Mouse (Mus musculus) megakaryocyte progenitor cell, adult 5-6 weeks (primary cell): ENCODE data around the gene Wdr64. TPM values are rescaled to one million over a fixed set of nuclear protein-coding genes. Genes with fewer than 3 reads are reported as not detected.

ENCODE experiments used
- ATAC-seq: replicated peaks from 2 replicates; pipeline ENCODE4 v1.8.0; 2016; ENCODE audit warnings: mild to moderate bottlenecking, moderate TSS enrichment, inconsistent platforms; ENCODE audit not compliant: poor library complexity
- total RNA-seq, 2 experiments: library from RNA; stranded (forward) in 1 of 2; stranded (reverse) in 1 of 2; fragments of 157-497, 149-512 nt in 1 of 2; fragments of 200-1000 nt in 1 of 2; gene quantifications; 2 replicates each; pipeline versions ENCODE4 v1.2.3 to v1.2.4; 2015 to 2017

Wdr64 gene
- total RNA-seq, 2 experiments from 2014 or later: not detected

DNA sequence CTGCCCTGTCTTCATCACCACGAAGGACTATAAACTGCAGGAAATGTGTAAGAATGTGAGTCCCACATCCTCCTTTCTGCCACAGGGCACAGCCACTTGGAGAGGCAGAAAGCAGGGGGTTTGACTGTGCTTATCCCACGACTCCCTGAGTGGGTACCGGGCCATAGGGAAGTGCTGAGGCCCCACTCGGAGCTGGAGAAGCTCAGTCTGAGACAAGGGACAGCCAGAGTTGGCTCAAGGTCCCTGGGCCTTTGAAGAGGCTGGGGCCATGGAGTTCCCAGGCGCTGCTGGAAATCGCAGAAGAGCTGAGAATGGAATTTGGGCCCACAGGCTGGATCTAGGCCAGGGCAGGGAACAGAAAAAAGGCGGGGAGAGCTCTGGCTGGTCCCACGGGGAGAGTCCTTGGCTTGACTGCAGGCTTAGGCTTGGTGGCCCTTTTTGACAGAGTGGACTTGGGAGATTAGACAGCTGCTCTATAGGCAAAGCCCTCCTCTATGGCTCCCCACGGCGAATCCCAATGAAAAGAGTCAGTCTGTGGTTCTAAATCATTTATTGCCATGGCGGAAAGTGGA lies 14.0 kb downstream of the Wdr64 start:
- no peak for ATAC-seq

- ATAC-seq: no peak
Measured at GRCm38 (mm10) chr1:175716832-175717231, 18.4 kb downstream of the Wdr64 start.

DNA sequence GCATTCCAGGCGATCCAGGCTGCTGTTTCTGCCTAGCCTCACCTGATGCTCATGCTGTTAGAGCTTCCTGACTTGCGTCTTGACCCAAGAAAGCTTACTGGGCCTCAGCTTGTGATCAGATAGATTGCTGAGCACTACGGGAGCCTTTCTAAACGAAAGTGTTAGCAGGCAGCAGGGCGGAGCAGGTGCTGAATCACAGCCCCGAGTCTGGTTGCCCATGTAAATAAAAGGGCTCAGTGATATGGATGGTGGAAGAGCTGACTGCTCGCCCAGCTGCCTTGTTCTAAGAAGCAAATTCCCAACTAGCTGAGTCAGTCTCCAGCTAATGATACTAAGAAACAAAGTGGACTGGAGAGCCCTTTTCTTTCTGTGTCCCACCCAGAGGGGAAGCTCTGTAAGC lies 27.4 kb downstream of the Wdr64 start:
- ATAC-seq: no peak

DNA sequence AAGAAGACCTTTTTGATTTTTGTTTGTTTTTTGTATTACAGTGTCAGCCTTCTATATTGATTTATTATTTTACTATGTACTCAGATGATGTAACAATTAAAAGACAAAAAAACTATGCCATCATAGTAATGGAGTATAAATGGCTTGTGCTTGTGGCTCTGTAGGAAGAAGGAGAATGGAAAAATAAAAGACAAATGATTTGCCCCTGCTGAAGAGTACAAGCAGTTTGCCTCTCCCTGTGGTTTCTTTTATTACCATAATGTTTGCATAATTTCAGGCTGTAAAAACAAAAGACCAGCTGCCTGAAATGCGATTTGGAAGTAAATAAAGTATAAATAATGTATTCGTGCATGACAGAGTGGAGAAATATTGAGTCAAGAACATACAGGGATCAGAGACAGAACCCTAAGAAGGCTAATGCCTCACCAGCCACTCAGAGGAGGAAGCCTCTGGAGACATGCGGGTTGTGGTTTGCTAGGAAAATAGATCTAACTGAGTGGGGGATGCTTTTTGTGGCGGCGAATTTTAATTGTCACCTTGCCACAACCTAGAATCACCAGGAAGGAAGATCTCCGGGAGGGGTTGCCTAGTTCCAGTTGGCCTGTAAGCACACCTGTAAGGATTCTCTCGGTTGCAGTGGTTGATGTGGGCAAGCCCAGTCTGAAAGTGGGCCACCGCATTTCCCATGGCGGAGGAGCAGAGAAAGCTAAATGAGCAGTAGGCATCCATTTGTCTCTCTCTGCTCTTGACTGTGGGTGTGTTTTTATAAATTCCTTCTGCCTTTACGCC lies 56.4 kb downstream of the Wdr64 start:
- no peak for ATAC-seq

- no peak for ATAC-seq
Measured at GRCm38 (mm10) chr1:175794668-175795067, 96.3 kb downstream of the Wdr64 start.

- ATAC-seq: no peak
Measured at GRCm38 (mm10) chr1:175808356-175808755, 110.0 kb downstream of the Wdr64 start.

- ATAC-seq: no peak
Measured at GRCm38 (mm10) chr1:175811625-175812024, 113.2 kb downstream of the Wdr64 start.

DNA sequence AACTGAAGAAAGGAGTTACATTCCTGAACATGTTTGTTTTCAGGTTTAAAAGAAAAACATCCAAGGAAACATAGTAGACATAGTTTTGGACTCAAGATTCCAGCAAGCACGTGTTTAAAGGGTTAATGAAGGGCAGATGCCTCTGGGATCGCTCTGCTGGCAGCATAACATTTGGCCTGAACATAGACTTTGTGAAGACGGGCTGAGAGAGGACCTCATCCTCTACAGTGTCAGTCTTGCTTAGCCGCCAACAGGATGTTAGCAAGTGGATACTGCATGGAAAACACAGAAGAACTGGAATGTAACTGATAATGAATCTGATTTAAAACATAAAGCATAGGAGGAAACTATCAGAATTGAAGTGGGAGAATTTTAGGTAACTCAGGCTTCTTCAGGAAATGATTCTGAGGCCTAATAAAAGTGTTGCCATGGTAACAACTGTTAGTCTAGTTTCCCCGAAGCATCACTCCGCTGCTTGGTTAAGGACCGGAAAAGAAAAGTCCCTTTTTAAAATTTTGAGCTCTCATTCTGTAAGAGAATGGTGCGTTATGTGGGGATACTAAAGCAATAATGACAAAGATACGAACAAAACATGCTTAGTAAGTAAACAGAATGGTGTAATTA lies 125.5 kb downstream of the Wdr64 start:
- no peak for ATAC-seq

DNA sequence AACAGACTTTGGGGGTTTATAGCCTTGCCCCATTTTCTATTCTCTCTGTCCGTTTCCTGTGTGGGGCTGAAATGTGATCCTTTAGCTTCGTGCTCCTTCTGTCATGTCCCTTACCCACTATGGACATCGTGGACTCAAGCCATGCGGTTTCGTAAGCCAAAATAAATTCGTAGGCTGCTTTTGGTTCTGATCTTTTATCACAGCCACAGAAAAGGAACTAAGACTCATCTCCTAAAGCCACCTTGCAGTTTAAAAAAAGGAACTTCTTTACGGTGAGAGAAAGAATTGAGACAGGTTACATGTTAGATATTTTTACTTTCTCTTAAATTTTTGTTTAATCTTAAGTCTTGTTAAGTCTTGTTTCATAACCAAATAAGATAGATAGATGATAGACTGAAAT lies 130.1 kb downstream of the Wdr64 start:
- ATAC-seq: no peak

- ATAC-seq: no peak
Measured at GRCm38 (mm10) chr1:175829220-175829619, 130.8 kb downstream of the Wdr64 start.

GRCm38 (mm10) chr1:175855515-175855914 lies 157.1 kb downstream of the Wdr64 start:
- no peak for ATAC-seq

Other genes starting within 250 kb of the Wdr64 start
- gene Rgs7, start 206.1 kb upstream of the Wdr64 start, total RNA-seq (2015): not detected in 2 replicates
- not detected in 2 replicates for gene Rgs7, start 206.1 kb upstream of the Wdr64 start, total RNA-seq (2017)
- gene Kmo, start 78.2 kb upstream of the Wdr64 start, total RNA-seq (2015): 3.0 and 3.4 TPM in 2 replicates
- 6.4 and 7.1 TPM in 2 replicates for gene Kmo, start 78.2 kb upstream of the Wdr64 start, total RNA-seq (2017)
- gene Fh1, start 73.0 kb upstream of the Wdr64 start, total RNA-seq (2015): 162 and 179 TPM in 2 replicates
- 104 and 121 TPM in 2 replicates for gene Fh1, start 73.0 kb upstream of the Wdr64 start, total RNA-seq (2017)
- gene Opn3, start 5.8 kb upstream of the Wdr64 start, total RNA-seq (2015): 0.25 and 0.88 TPM in 2 replicates
- gene Opn3, start 5.8 kb upstream of the Wdr64 start, total RNA-seq (2017): 0.30 and 0.37 TPM in 2 replicates
- gene Chml, start 5.7 kb upstream of the Wdr64 start, total RNA-seq (2015): 9.6 and 11.8 TPM in 2 replicates
- 16.4 and 17.1 TPM in 2 replicates for gene Chml, start 5.7 kb upstream of the Wdr64 start, total RNA-seq (2017)
- gene Exo1, start 182.0 kb downstream of the Wdr64 start, total RNA-seq (2015): 59.1 and 64.4 TPM in 2 replicates
- 30.8 and 30.9 TPM in 2 replicates for gene Exo1, start 182.0 kb downstream of the Wdr64 start, total RNA-seq (2017)
- not detected in 2 replicates for gene Gm38100, start 221.7 kb downstream of the Wdr64 start, total RNA-seq (2015)
- gene Gm38100, start 221.7 kb downstream of the Wdr64 start, total RNA-seq (2017): not detected in 2 replicates